Mouse (Mus musculus): Measurements from ENCODE around the gene Polr3g.
"Not testable (repeated sequence)": the region's sequence is repeated elsewhere in the genome, so short reads cannot be mapped to it uniquely, and the experiment has no call there.

Gene Polr3g

DNA sequence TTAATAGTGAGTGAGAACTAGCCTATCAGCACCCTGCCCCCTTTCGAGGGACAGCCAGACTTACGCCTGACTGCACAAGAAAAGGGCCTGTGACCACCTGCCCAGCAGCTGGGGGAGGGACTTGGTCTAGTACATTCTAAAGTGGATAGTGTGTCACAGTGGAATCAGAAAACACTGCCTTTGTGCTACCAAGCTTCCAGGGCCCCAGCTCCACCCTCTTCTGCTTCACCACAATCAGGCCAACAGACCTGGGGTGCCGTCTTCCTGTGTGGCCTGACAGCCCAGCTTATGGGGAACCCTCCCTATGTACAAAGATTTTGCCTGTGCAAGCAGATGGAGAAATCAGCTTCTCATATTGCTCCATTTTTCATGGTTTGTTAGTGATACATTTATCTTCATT lies 81.4 kb downstream of the Polr3g start:
- no peak for DNase-seq (ENCODE audit: low read depth)

DNA sequence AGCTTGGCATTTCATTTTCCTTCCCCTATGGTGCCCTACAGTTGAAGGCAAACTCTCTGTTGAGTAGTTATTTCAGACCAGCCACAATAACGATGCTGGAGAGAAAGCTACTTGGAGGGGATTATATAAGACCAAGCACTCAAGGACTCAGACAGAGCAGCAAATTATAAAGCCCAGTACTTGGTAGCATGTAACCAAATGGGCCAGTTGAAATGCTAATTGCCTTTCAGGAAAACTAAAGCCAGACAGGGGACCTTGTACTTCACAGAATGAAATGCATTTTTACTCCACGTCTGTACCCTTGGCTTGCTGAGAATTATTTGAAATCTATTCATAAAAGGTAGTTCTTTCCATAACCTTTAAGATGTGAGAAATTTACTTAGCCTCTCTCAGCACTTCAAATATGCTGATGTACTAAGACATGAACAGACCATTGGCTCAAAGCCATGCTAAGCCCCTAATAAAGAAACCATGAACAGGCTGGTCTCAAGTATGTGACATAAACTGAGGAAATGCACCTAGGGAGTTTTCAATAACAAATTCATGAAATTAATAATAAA lies 82.1 kb downstream of the Polr3g start:
- no peak for DNase-seq (ENCODE audit: low read depth)

DNA sequence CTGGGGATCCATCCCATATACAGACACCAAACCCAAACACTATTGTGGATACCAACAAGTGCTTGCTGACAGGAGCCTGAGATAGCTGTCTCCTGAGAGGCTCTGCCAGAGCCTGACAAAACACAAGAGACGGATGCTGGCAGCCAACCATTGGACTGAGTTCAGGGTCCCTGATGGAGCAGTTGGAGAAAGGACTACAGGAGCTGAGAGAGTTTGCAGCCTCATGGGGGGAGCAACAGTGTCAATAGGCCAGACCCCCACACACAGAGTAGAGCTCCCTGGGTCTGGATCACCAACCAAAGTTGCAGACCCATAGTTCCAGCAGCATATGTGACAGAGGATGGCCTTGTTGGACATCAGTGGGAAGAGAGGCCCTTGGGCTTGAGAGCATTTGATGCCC lies 83.0 kb downstream of the Polr3g start:
- DNase-seq (ENCODE audit: low read depth): not testable (repeated sequence)
